Mouse (Mus musculus): ENCODE data around the gene Zfp488.

GRCm38 (mm10) chr14:34001445-34001844, 22.9 kb upstream of the Zfp488 start:
- TF ChIP-seq CTCF (IDR thresholded peaks at IDR 0.05; ENCODE audit: low read depth, low read length) (no peak), POLR2A (IDR thresholded peaks at IDR 0.05; ENCODE audit: borderline replicate concordance, low read depth, low read length) (no peak)
